Mouse (Mus musculus) hindbrain, embryonic 10.5 days (tissue): ENCODE measurements around the gene Smim6. TPM values are rescaled to one million over a fixed set of nuclear protein-coding genes. Genes with fewer than 3 reads are reported as not detected.
A peak's percentile ranks its signal among the peaks of the same experiment; 100 is the strongest.

Source experiments
- DNase-seq: peaks from one replicate; pipeline ENCODE4 v3.0.0-alpha.2; 2017; ENCODE audit warnings: low spot score
- H3K27ac ChIP-seq: fragments of 300-500 bp; sonication (generic); 2 replicates; pipeline ENCODE4 v1.5.1; 2016; ENCODE audit warnings: mild to moderate bottlenecking, moderate library complexity
- H3K27me3 ChIP-seq: fragments of 300-500 bp; sonication (generic); 2 replicates; pipeline ENCODE4 v1.6.1; 2016; ENCODE audit warnings: mild to moderate bottlenecking; ENCODE audit not compliant: poor library complexity, insufficient read depth, severe bottlenecking
- H3K36me3 ChIP-seq: fragments of 300-500 bp; sonication (generic); 2 replicates; pipeline ENCODE4 v1.6.1; 2016; ENCODE audit warnings: mild to moderate bottlenecking, moderate library complexity
- H3K4me1 ChIP-seq: fragments of 300-500 bp; sonication (generic); replicated peaks from 2 replicates; pipeline ENCODE4 v1.6.1; 2016; ENCODE audit warnings: mild to moderate bottlenecking
- H3K4me3 ChIP-seq: fragments of 300-500 bp; sonication (generic); 2 replicates; pipeline ENCODE4 v1.5.1; 2016; ENCODE audit warnings: mild to moderate bottlenecking, moderate library complexity
- H3K9me3 ChIP-seq: fragments of 300-500 bp; sonication (generic); 2 replicates; pipeline ENCODE4 v1.6.1; 2016; ENCODE audit warnings: mild to moderate bottlenecking, moderate library complexity
- WGBS: fragments of 180-500 bp; shearing (Covaris S2); methylation state at CpG from one replicate; pipeline ENCODE4 v1.1.7; 2016; 5-methylcytosine and 5-hydroxymethylcytosine counted together
- polyA plus RNA-seq: library from polyadenylated mRNA; unstranded; fragments of >200 nt; fragmentation: Nextera tagmentation; extraction: Ambion mirVana; gene quantifications from 2 replicates; pipeline ENCODE4 v1.2.1, GENCODE M21; 2016

The Smim6 gene
- polyA plus RNA-seq, 1 experiment from 2014 or later = 1.4 TPM

- H3K27ac ChIP-seq = peak overlapping the region; percentile 54
- WGBS = 85% methylated on average over 1 of the region's 1 CpGs
- H3K4me1 ChIP-seq = peaks cover 84% of the 10 kb centered on the region
- no peaks in the 10 kb centered on the region for H3K9me3 ChIP-seq
- DNase-seq = no peak
- H3K36me3 ChIP-seq = peaks cover 23% of the 10 kb centered on the region
- 0 out of 2 replicates have a peak, but pooled peaks cover 6% of the 10 kb centered on the region for H3K27me3 ChIP-seq
- H3K4me3 ChIP-seq = no peak overlapping the region
Observed at GRCm38 (mm10) chr11:115902831-115903230, 9.0 kb upstream of the Smim6 start.

GRCm38 (mm10) chr11:115903384-115904230, 8.2 kb upstream of the Smim6 start:
- peak overlapping the region; percentile 54 for H3K27ac ChIP-seq
- H3K27me3 ChIP-seq = 0 out of 2 replicates have a peak, but pooled peaks cover 6% of the 10 kb centered on the region
- no peak overlapping the region for H3K4me3 ChIP-seq
- no peaks in the 10 kb centered on the region for H3K9me3 ChIP-seq
- peaks cover 80% of the 10 kb centered on the region for H3K4me1 ChIP-seq
- peaks cover 30% of the 10 kb centered on the region for H3K36me3 ChIP-seq
- no peak for DNase-seq
- WGBS = 76% methylated on average over 11 of the region's 11 CpGs

GRCm38 (mm10) chr11:115904231-115904955, 7.4 kb upstream of the Smim6 start:
- peaks cover 36% of the 10 kb centered on the region for H3K36me3 ChIP-seq
- H3K4me3 ChIP-seq = no peak overlapping the region
- 0 out of 2 replicates have a peak, but pooled peaks cover 6% of the 10 kb centered on the region for H3K27me3 ChIP-seq
- peaks cover 72% of the 10 kb centered on the region for H3K4me1 ChIP-seq
- WGBS = 71% methylated on average over 8 of the region's 8 CpGs
- no peak for DNase-seq
- H3K27ac ChIP-seq = peak overlapping the region; percentile 80
- H3K9me3 ChIP-seq = no peaks in the 10 kb centered on the region

- Histone ChIP-seq H3K4me1 (peaks cover 64% of the 10 kb centered on the region), H3K27ac (peak overlapping the region; percentile 80), H3K9me3 (no peaks in the 10 kb centered on the region), H3K4me3 (no peak overlapping the region), H3K27me3 (0 out of 2 replicates have a peak, but pooled peaks cover 6% of the 10 kb centered on the region), H3K36me3 (peaks cover 40% of the 10 kb centered on the region)
- peak; percentile 26 for DNase-seq
- WGBS = 42% methylated on average over 16 of the region's 16 CpGs
Observed at GRCm38 (mm10) chr11:115904956-115905790, 6.6 kb upstream of the Smim6 start.

GRCm38 (mm10) chr11:115906116-115906515, 5.7 kb upstream of the Smim6 start:
- Histone ChIP-seq H3K4me1 (peaks cover 55% of the 10 kb centered on the region), H3K27me3 (no peaks in the 10 kb centered on the region), H3K9me3 (no peaks in the 10 kb centered on the region), H3K27ac (peak overlapping the region; percentile 80), H3K4me3 (no peak overlapping the region), H3K36me3 (peaks cover 47% of the 10 kb centered on the region)
- 62% methylated on average over 3 of the region's 3 CpGs for WGBS
- no peak for DNase-seq

GRCm38 (mm10) chr11:115906521-115906920, 5.3 kb upstream of the Smim6 start:
- H3K4me1 ChIP-seq = peaks cover 51% of the 10 kb centered on the region
- H3K27ac ChIP-seq = peak overlapping the region; percentile 26; the same call in 1 of the 2 replicates
- no peaks in the 10 kb centered on the region for H3K9me3 ChIP-seq
- H3K4me3 ChIP-seq = no peak overlapping the region
- 93% methylated on average over 5 of the region's 5 CpGs for WGBS
- no peak for DNase-seq
- peaks cover 47% of the 10 kb centered on the region for H3K36me3 ChIP-seq
- no peaks in the 10 kb centered on the region for H3K27me3 ChIP-seq

- Histone ChIP-seq H3K9me3 (no peaks in the 10 kb centered on the region), H3K36me3 (peaks cover 74% of the 10 kb centered on the region), H3K4me3 (no peak overlapping the region), H3K27ac (no peak overlapping the region), H3K27me3 (no peaks in the 10 kb centered on the region), H3K4me1 (peaks cover 9% of the 10 kb centered on the region; the same call in 1 of the 2 replicates)
- DNase-seq = no peak
- WGBS = 95% methylated on average over 5 of the region's 5 CpGs
Observed at GRCm38 (mm10) chr11:115911134-115911561, 669 bp upstream of the Smim6 start.

- Histone ChIP-seq H3K4me1 (no peaks in the 10 kb centered on the region), H3K27me3 (no peaks in the 10 kb centered on the region), H3K4me3 (no peak overlapping the region), H3K36me3 (peaks cover 72% of the 10 kb centered on the region), H3K9me3 (no peaks in the 10 kb centered on the region), H3K27ac (no peak overlapping the region)
- 91% methylated on average over 4 of the region's 4 CpGs for WGBS
- no peak for DNase-seq
Observed at GRCm38 (mm10) chr11:115916579-115916978, 4.8 kb downstream of the Smim6 start.

GRCm38 (mm10) chr11:115918637-115919036, 6.8 kb downstream of the Smim6 start:
- Histone ChIP-seq H3K27ac (no peak overlapping the region), H3K4me3 (no peak overlapping the region), H3K4me1 (no peaks in the 10 kb centered on the region), H3K9me3 (no peaks in the 10 kb centered on the region), H3K27me3 (no peaks in the 10 kb centered on the region), H3K36me3 (peaks cover 74% of the 10 kb centered on the region)
- WGBS = 91% methylated on average over 5 of the region's 5 CpGs
- no peak for DNase-seq

- no peaks in the 10 kb centered on the region for H3K9me3 ChIP-seq
- no peak overlapping the region for H3K4me3 ChIP-seq
- no peaks in the 10 kb centered on the region for H3K27me3 ChIP-seq
- H3K36me3 ChIP-seq = peaks cover 75% of the 10 kb centered on the region
- H3K27ac ChIP-seq = no peak overlapping the region
- 94% methylated on average over 5 of the region's 5 CpGs for WGBS
- H3K4me1 ChIP-seq = no peaks in the 10 kb centered on the region
- no peak for DNase-seq
Observed at GRCm38 (mm10) chr11:115919073-115919472, 7.3 kb downstream of the Smim6 start.

- no peak overlapping the region for H3K27ac ChIP-seq
- no peaks in the 10 kb centered on the region for H3K4me1 ChIP-seq
- no peak overlapping the region for H3K4me3 ChIP-seq
- 52% methylated on average over 6 of the region's 6 CpGs for WGBS
- no peaks in the 10 kb centered on the region for H3K9me3 ChIP-seq
- peaks cover 74% of the 10 kb centered on the region for H3K36me3 ChIP-seq
- no peaks in the 10 kb centered on the region for H3K27me3 ChIP-seq
- DNase-seq = no peak
Observed at GRCm38 (mm10) chr11:115920110-115920818, 8.4 kb downstream of the Smim6 start.

GRCm38 (mm10) chr11:115921986-115922385, 10.2 kb downstream of the Smim6 start:
- Histone ChIP-seq H3K9me3 (no peaks in the 10 kb centered on the region), H3K36me3 (peaks cover 66% of the 10 kb centered on the region), H3K27me3 (no peaks in the 10 kb centered on the region), H3K27ac (no peak overlapping the region), H3K4me3 (no peak overlapping the region), H3K4me1 (no peaks in the 10 kb centered on the region)
- 91% methylated on average over 1 of the region's 1 CpGs for WGBS
- no peak for DNase-seq
